Mouse (Mus musculus): ENCODE data around the gene Sptbn4.

Gene Sptbn4

DNA sequence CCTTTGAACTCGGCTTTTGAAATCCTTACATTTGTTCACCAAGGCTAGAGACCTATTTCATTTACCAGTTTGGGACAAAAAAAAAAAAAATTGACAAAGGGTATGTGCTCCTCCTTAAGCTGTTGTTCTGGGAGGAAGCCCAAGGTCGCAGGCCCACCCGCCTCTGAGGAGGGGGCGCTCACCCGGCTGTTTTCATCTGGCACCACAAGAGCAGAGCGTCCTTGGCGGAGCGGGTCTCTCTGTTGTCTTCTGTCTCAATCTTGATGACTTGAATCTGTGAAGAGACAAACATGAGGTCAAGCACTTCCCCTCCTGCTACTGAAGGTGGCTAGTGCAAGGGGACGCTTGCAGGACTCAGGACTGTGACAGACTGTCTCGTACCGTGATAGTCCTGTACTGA, 19.5 kb downstream of the Sptbn4 start:
- no peak for DNase-seq

- DNase-seq: no peak
Measured at GRCm38 (mm10) chr7:27427387-27427786, 20.1 kb downstream of the Sptbn4 start.

- no peak for DNase-seq
Measured at GRCm38 (mm10) chr7:27423556-27424326, 23.7 kb downstream of the Sptbn4 start.

- DNase-seq: no peak
Measured at GRCm38 (mm10) chr7:27419101-27419500, 28.4 kb downstream of the Sptbn4 start.

- DNase-seq: no peak
Measured at GRCm38 (mm10) chr7:27417151-27417550, 30.3 kb downstream of the Sptbn4 start.

DNA sequence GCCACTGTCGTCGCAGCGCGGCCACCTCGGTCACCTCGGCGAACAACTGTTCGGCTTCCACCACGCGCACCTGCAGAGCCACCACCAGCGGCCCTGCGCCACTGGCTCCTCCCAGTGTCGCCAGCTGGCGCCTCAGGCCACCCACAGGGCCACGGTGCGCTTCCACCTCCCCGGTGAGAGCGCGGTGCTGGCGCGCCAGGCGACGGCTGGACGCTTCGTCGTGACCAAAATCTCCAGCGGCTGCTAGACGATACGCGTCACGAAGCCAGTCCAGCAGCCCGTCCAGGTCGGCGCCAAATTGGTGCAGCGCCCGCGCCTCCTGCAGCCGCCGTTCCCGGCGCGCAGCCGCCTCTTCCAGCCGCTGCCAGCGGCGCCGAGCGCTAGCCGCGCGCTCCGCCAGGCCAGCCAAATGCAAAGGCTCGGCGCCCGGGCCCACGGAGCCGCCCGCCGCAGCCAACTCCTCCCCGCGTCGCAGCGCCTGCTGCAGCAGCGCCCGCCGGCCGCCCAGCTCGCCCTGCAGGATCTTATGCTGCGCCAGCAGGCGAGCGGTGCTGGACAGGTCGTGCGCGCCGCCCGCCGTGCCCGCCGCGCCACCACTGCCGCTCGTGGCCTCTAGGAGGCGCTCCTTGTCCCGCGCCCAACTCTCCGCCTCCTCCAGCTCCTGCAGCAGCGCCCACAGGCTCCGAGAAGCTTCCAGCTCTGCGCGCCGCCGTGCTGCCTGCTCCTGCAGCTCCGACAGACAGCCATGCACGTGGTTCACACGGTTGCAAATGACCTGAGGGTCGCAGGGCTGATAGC, 38.9 kb downstream of the Sptbn4 start:
- DNase-seq: peak; percentile 74

DNA sequence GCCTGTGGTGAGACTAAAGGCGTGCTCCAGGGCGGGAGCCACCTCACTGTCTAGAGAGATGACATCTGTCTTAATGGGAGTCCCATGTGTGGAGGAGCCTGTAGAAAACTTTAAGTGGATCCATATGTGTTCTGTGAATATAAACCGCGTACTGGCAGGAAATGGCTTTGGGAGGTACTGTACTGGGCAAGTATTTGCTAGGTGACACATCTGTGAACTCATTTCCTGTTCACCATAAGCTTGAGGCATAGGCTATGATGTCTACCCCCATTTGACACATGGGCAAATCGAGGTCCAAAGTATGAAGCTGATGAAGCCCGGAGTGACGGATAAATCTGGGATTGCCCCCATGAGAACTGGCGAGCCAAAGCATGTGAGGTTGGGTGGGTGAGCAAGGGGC, 39.7 kb downstream of the Sptbn4 start:
- DNase-seq: no peak

DNA sequence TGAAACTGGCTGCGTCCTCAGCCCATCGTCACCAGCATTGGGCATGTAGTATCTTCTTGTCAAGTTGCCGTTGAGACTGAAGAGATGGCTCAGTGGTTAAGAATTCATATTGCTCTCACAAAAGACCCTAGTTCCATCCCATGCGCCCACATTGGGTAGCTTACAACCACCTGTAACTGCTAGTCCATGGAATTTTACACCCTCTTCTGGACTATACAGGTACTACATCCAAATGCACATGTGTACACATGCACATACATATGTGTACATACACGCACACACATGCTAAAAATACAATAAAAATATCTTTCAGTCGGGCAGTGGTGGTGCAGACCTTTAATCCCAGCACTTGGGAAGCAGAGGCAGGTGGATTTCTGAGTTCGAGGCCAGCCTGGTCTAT, 41.0 kb downstream of the Sptbn4 start:
- DNase-seq: no peak

GRCm38 (mm10) chr7:27404203-27404942, 43.1 kb downstream of the Sptbn4 start:
- no peak for DNase-seq

GRCm38 (mm10) chr7:27402675-27403074, 44.8 kb downstream of the Sptbn4 start:
- DNase-seq: peak; percentile 66

GRCm38 (mm10) chr7:27400545-27400944, 46.9 kb downstream of the Sptbn4 start:
- DNase-seq: no peak

DNA sequence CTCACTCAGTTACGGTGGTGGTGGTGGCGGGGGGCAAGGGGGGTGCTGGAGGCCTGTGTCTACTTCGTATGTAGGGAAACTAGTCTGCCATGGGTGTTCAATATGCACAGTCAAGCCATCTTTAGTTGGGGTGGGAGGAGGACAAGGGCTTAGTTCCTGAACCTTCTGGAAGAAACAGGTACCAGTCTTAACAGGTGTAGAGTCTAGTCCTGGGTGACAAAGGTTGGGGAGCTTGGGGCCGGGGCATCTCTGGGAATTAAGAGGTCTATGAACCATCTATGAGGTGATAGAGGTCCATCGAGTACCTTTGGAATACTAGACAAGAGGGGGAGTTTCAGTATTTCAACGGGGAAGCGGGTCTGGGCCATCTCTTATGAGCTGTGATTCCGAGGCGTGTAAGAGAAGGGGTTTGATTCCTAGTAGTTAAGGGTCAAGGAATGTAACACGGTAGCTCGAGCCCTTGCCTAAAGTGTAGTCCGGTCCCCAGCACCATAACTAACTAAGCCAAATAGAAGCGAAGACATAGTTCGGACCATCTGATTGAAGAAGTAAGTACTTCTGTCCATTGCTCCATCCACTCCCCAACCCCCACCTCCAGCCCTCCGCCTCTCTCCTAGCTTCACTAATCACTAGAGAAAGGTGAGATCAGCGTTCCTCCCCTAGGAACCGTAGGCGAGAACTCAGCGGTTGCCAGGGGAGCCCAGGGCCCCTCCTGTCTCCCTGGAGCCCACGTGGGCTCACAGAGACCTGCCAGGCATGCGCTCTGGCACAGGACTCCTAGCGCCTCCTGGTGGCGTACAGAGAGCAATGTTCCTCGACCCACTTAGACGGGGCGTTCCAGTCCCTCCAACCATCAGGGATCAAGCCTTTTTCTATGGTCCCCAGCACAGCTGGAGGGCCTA, 50.2 kb downstream of the Sptbn4 start:
- DNase-seq: peak; percentile 16

GRCm38 (mm10) chr7:27396184-27397047, 51.1 kb downstream of the Sptbn4 start:
- peak; percentile 32 for DNase-seq

GRCm38 (mm10) chr7:27395521-27396183, 51.8 kb downstream of the Sptbn4 start:
- no peak for DNase-seq

GRCm38 (mm10) chr7:27391416-27391815, 56.1 kb downstream of the Sptbn4 start:
- DNase-seq: no peak

DNA sequence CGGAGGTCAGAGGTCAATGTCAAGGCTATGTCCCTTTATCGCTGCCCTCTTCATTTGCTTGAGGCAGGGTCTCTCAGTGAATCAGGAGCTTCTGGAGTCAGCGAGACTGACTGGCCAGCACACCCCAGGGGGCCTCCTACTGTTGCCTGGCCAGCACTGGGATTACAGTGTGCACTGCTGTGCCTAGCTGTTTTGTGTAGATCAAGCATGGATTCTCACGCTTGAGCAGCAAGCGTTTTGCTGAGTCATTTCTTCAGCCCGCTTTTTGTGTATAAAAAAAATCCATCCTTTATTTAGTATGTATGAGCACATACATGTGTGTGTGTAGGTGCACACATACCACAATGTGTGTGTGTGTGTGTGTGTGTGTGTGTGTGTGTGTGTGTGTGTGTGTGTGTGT, 58.3 kb downstream of the Sptbn4 start:
- DNase-seq: no peak

- peak; percentile 83 for DNase-seq
Measured at GRCm38 (mm10) chr7:27384731-27385130, 62.8 kb downstream of the Sptbn4 start.

DNA sequence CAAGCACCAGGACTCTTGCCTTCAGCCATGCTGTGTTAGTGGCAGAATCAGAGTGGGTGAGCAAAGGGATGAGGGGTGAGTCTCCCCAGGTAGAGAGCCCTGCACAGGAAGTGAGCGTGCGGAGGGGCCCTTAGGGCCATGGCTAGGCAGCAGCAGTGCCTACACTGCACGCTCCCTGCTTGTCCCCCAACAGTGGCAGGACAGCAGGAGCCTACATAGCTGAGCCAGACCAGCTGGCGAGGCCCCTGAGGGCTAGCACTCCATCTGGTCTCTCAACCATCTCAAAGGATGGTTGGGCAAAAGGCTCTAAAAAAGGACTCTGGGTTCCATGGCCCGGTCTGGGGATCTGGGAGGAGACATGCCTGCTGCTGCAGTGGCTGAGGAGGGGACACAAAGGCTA, 63.4 kb downstream of the Sptbn4 start:
- DNase-seq: no peak

DNA sequence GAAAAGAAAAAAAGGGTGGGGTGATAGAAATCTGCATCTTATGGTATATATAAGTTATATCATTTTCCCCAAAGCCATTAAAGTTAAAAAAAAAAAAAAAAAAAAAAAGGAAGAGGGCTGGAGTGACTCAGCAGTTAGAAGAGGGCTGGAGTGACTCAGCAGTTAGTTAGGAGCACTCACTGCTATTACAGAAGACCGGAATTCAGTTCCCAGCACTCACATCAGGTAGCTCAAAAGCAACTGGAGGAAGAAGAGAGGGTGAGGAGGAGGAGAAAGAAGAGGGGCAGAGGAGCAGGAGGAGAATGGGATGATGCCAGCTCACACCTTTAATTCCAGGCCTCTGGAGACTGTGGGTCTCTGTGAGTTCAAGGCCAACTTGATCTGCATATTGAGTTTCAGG, 64.3 kb downstream of the Sptbn4 start:
- no peak for DNase-seq

- DNase-seq: no peak
Measured at GRCm38 (mm10) chr7:27381560-27381959, 65.9 kb downstream of the Sptbn4 start.

DNA sequence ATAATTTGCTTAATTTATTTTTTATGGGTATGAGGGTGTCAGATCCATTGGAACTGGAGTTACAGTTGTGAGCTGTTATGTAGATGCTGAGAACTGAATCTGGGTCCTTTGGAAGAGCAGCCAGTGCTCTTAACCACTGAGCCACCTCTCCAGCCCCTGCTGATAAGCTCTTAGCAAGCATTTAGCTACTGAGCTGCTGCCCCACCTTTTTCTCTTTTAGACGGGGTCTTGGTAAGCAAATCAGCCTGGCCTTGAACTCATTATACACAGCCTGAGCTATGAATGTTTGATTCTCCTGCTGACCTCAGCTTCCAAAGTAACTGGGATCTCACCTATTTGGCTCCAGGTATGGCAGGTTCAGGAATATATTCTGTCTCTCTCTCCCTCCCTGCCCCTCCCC, 66.5 kb downstream of the Sptbn4 start:
- no peak for DNase-seq

Data from lung, postnatal 14 days (tissue).